Mouse (Mus musculus): ENCODE data around the gene 4930558C23Rik. TPM values are rescaled to one million over a fixed set of nuclear protein-coding genes. Genes with fewer than 3 reads are reported as not detected.
"Not testable (repeated sequence)": the region's sequence is repeated elsewhere in the genome, so short reads cannot be mapped to it uniquely, and the experiment has no call there.

The 4930558C23Rik gene
- polyA plus RNA-seq, 1 experiment from 2014 or later: not detected

DNA sequence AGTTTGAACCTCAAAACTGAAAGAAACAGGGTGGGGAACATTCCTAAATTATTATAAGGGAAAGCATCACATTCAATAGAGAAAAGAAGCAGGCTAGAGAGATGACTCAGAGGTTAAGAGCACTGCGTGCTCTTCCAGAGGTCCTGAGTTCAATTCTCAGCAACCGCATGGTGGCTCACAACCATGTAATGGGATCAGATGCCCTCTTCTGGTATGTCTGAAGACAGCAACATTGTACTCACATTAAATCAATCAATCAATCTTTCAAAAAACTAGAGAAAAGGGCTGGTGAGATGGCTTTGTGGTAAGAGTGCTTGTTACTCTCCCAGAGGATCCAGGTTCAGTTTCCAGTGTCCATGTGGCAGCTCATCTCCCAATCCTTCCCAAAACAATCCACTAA lies 6.2 kb upstream of the 4930558C23Rik start:
- Histone ChIP-seq H3K4me3 (ENCODE audit: low read depth, low read length) (no peak overlapping the region), H3K27me3 (ENCODE audit: control insufficient read depth, insufficient read depth, low read depth, low read length) (no peaks in the 10 kb centered on the region), H3K36me3 (ENCODE audit: control insufficient read depth, insufficient read depth, low read length) (no peaks in the 10 kb centered on the region), H3K4me1 (ENCODE audit: control insufficient read depth, insufficient read depth, low read length) (no peaks in the 10 kb centered on the region), H3K9me3 (replicated peaks; ENCODE audit: control insufficient read depth, low read length, poor library complexity, severe bottlenecking) (no peaks in the 10 kb centered on the region), H3K9ac (ENCODE audit: low read depth, low read length) (no peak overlapping the region), H3K4me2 (ENCODE audit: low read length) (no peak overlapping the region), H3K27ac (ENCODE audit: low read length) (no peak overlapping the region)
- 95% methylated on average over 2 of the region's 2 CpGs for WGBS
- ATAC-seq: no peak

GRCm38 (mm10) chr3:95407728-95408127 lies 5.1 kb upstream of the 4930558C23Rik start:
- H3K4me3 ChIP-seq (ENCODE audit: low read depth, low read length): no peak overlapping the region
- 80% methylated on average over 1 of the region's 1 CpGs for WGBS
- no peaks in the 10 kb centered on the region for H3K27me3 ChIP-seq (ENCODE audit: control insufficient read depth, insufficient read depth, low read depth, low read length)
- no peaks in the 10 kb centered on the region for H3K36me3 ChIP-seq (ENCODE audit: control insufficient read depth, insufficient read depth, low read length)
- H3K9ac ChIP-seq (ENCODE audit: low read depth, low read length): no peak overlapping the region
- no peak overlapping the region for H3K4me2 ChIP-seq (ENCODE audit: low read length)
- H3K9me3 ChIP-seq (replicated peaks; ENCODE audit: control insufficient read depth, low read length, poor library complexity, severe bottlenecking): no peaks in the 10 kb centered on the region
- H3K4me1 ChIP-seq (ENCODE audit: control insufficient read depth, insufficient read depth, low read length): no peaks in the 10 kb centered on the region
- ATAC-seq: no peak
- H3K27ac ChIP-seq (ENCODE audit: low read length): no peak overlapping the region

DNA sequence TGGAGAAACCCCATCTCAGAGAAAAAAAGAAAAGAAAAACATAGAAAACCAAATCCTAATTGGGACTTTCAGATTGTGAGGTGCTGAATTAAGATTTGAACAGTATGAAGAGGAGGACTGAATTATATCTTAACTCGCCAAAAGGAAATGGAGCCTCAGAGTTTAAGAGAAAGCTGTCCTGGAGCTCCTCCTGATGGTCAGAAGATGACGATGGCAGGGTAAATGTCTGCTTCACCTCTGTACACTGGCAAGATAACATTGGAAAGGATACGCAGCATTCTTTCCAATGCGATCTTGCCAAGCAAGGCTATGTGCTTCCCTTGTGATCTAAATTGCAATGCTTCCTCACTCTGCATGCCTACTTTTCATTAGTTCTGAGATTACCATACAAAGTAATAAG lies 8.3 kb downstream of the 4930558C23Rik start:
- H3K27me3 ChIP-seq (ENCODE audit: control insufficient read depth, insufficient read depth, low read depth, low read length): no peaks in the 10 kb centered on the region
- H3K4me3 ChIP-seq (ENCODE audit: low read depth, low read length): no peak overlapping the region
- 86% methylated on average over 4 of the region's 4 CpGs for WGBS
- no peak for ATAC-seq
- no peak overlapping the region for H3K4me2 ChIP-seq (ENCODE audit: low read length)
- no peaks in the 10 kb centered on the region for H3K4me1 ChIP-seq (ENCODE audit: control insufficient read depth, insufficient read depth, low read length)
- H3K36me3 ChIP-seq (ENCODE audit: control insufficient read depth, insufficient read depth, low read length): no peaks in the 10 kb centered on the region
- no peak overlapping the region for H3K9ac ChIP-seq (ENCODE audit: low read depth, low read length)
- H3K9me3 ChIP-seq (replicated peaks; ENCODE audit: control insufficient read depth, low read length, poor library complexity, severe bottlenecking): no peaks in the 10 kb centered on the region
- H3K27ac ChIP-seq (ENCODE audit: low read length): no peak overlapping the region

- ATAC-seq: no peak
- 86% methylated on average over 5 of the region's 5 CpGs for WGBS
- H3K9ac ChIP-seq (ENCODE audit: low read depth, low read length): no peak overlapping the region
These were observed 17.1 kb downstream of the 4930558C23Rik start for GRCm38 (mm10) chr3:95385401-95386075.

GRCm38 (mm10) chr3:95373208-95373607 lies 29.4 kb downstream of the 4930558C23Rik start:
- WGBS: 88% methylated on average over 9 of the region's 10 CpGs
- Histone ChIP-seq H3K36me3 (ENCODE audit: control insufficient read depth, insufficient read depth, low read length) (no peaks in the 10 kb centered on the region), H3K9me3 (replicated peaks; ENCODE audit: control insufficient read depth, low read length, poor library complexity, severe bottlenecking) (no peaks in the 10 kb centered on the region), H3K4me2 (ENCODE audit: low read length) (no peak overlapping the region), H3K4me1 (ENCODE audit: control insufficient read depth, insufficient read depth, low read length) (no peaks in the 10 kb centered on the region), H3K9ac (ENCODE audit: low read depth, low read length) (no peak overlapping the region), H3K27ac (ENCODE audit: low read length) (no peak overlapping the region), H3K27me3 (ENCODE audit: control insufficient read depth, insufficient read depth, low read depth, low read length) (no peaks in the 10 kb centered on the region), H3K4me3 (ENCODE audit: low read depth, low read length) (no peak overlapping the region)
- ATAC-seq: no peak

More at GRCm38 (mm10) chr3:95385401-95386075, 17.1 kb downstream of the 4930558C23Rik start:
- Histone ChIP-seq H3K9me3 (replicated peaks; ENCODE audit: control insufficient read depth, low read length, poor library complexity, severe bottlenecking) (no peaks in the 10 kb centered on the region), H3K4me3 (ENCODE audit: low read depth, low read length) (no peak overlapping the region), H3K4me2 (ENCODE audit: low read length) (no peak overlapping the region), H3K27ac (ENCODE audit: low read length) (no peak overlapping the region), H3K4me1 (ENCODE audit: control insufficient read depth, insufficient read depth, low read length) (no peaks in the 10 kb centered on the region), H3K36me3 (ENCODE audit: control insufficient read depth, insufficient read depth, low read length) (no peaks in the 10 kb centered on the region), H3K27me3 (ENCODE audit: control insufficient read depth, insufficient read depth, low read depth, low read length) (no peaks in the 10 kb centered on the region)

DNA sequence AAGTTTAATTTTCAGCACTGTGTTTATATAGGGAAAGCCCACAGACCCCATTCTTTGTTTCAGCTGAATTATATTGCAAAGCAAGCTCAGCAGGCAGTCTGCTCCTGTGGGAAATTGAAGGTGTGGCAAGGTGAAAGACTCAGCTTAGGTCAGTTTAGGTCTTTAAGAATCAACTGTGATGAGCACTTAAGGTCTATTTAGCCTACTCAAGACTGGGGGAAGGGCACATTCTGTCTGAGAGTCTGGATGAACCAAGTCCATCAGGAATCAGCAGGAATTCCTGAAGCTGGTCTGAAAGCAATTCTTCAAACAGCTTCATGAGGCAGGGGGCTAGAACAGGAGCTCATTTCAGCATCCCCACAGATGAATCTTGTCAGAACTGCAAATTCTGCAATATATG lies 32.5 kb downstream of the 4930558C23Rik start:
- ATAC-seq: no peak
- Histone ChIP-seq H3K27ac (ENCODE audit: low read length) (no peak overlapping the region), H3K36me3 (ENCODE audit: control insufficient read depth, insufficient read depth, low read length) (no peaks in the 10 kb centered on the region), H3K9ac (ENCODE audit: low read depth, low read length) (no peak overlapping the region), H3K4me3 (ENCODE audit: low read depth, low read length) (no peak overlapping the region), H3K4me1 (ENCODE audit: control insufficient read depth, insufficient read depth, low read length) (no peaks in the 10 kb centered on the region), H3K27me3 (ENCODE audit: control insufficient read depth, insufficient read depth, low read depth, low read length) (no peaks in the 10 kb centered on the region), H3K4me2 (ENCODE audit: low read length) (no peak overlapping the region), H3K9me3 (replicated peaks; ENCODE audit: control insufficient read depth, low read length, poor library complexity, severe bottlenecking) (no peaks in the 10 kb centered on the region)

DNA sequence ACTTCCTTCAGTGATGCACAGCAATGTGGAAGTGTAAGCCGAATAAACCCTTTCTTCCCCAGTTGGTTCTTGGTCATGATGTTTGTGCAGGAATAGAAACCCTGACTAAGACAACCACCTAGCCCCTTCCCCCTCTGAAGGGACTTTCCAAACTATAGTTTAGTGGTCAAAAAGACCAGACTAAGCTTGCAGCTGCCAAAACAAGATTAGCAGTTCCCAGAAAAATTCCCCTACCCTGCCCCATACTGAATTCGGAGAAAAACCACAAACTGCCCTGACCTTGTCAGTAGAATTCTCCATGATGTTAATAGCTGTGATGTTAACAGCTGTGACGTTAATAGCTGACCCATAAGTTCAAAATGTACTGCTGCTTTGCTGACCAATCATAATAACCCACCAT lies 42.4 kb downstream of the 4930558C23Rik start:
- not testable (repeated sequence) for H3K4me3 ChIP-seq (ENCODE audit: low read depth, low read length); ATAC-seq; H3K36me3 ChIP-seq (ENCODE audit: control insufficient read depth, insufficient read depth, low read length); H3K4me1 ChIP-seq (ENCODE audit: control insufficient read depth, insufficient read depth, low read length); H3K27ac ChIP-seq (ENCODE audit: low read length); H3K4me2 ChIP-seq (ENCODE audit: low read length); H3K27me3 ChIP-seq (ENCODE audit: control insufficient read depth, insufficient read depth, low read depth, low read length); H3K9me3 ChIP-seq (replicated peaks; ENCODE audit: control insufficient read depth, low read length, poor library complexity, severe bottlenecking); H3K9ac ChIP-seq (ENCODE audit: low read depth, low read length)
- 77% methylated on average over 3 of the region's 3 CpGs for WGBS

DNA sequence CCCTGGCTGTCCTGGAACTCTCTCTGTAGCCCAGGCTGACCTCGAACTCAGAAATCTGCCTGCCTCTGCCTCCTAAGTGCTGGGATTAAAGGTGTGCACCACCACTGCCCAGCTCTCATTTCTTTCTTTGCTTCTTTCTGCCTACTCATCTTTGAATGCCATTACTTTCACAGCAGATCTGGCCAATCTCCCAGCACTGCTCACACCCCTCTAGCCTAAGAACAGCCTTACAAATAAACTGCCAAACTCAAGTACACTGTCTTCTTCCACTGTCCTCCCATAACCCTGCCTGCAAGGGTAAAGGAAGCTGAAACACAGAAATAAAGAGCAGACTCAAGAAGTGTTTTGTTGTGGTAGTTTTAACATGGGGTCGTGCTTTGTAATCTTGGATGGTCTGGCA lies 44.9 kb downstream of the 4930558C23Rik start:
- H3K27me3 ChIP-seq (ENCODE audit: control insufficient read depth, insufficient read depth, low read depth, low read length): no peaks in the 10 kb centered on the region
- 94% methylated on average over 2 of the region's 2 CpGs for WGBS
- ATAC-seq: no peak
- H3K27ac ChIP-seq (ENCODE audit: low read length): no peak overlapping the region
- H3K9ac ChIP-seq (ENCODE audit: low read depth, low read length): no peak overlapping the region
- no peak overlapping the region for H3K4me3 ChIP-seq (ENCODE audit: low read depth, low read length)
- peaks cover 11% of the 10 kb centered on the region; the same call in 1 of the 2 replicates for H3K36me3 ChIP-seq (ENCODE audit: control insufficient read depth, insufficient read depth, low read length)
- no peak overlapping the region for H3K4me2 ChIP-seq (ENCODE audit: low read length)
- H3K4me1 ChIP-seq (ENCODE audit: control insufficient read depth, insufficient read depth, low read length): peaks cover 4% of the 10 kb centered on the region
- no peaks in the 10 kb centered on the region for H3K9me3 ChIP-seq (replicated peaks; ENCODE audit: control insufficient read depth, low read length, poor library complexity, severe bottlenecking)

DNA sequence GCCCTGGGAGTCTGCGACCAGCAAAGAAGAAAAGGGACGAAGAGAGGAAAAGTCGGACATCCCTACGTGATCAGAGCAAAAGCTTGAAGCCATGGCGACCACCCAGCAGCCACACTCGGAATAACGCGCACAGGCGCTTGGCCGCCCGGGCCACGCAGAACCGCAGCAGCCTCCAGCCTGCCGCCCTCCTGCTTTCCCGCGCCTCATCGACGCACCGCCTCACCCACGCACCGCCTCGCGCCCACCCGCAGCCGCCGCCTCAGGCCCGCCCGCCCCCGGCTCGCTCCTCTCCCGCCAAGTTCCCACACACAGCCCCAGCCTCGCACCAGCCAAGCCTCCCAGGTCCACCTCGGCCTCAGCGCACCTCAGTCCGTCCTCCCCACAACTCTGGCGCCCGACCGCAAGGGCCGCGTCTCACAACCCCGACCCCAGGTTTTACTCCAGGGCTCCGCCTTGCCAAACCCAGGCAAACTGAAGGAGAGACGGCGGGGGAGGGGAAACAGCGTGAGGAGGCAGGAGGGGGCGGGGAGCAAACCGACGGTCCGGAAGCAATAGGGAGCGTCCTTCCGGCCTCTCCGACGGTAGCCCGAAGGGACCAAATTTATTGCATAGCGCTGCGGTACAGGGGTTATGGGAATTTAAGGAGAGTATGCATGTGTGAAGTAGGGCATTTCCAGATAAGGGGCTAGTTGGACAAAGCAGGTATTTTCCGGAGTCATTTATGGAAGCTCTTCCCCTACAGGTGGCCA lies 45.8 kb downstream of the 4930558C23Rik start, which contains the start of gene Setdb1:
Setdb1 (minus strand) TSS at position 502 of the 749 bp plus-strand sequence.
- H3K27me3 ChIP-seq (ENCODE audit: control insufficient read depth, insufficient read depth, low read depth, low read length); H3K9me3 ChIP-seq (replicated peaks; ENCODE audit: control insufficient read depth, low read length, poor library complexity, severe bottlenecking); H3K4me1 ChIP-seq (ENCODE audit: control insufficient read depth, insufficient read depth, low read length): not testable (repeated sequence)
- Histone ChIP-seq H3K27ac (ENCODE audit: low read length) (peak within 1 kb of the TSS; percentile 53; the same call in 1 of the 2 replicates), H3K9ac (ENCODE audit: low read depth, low read length) (peak within 1 kb of the TSS; percentile 61), H3K36me3 (ENCODE audit: control insufficient read depth, insufficient read depth, low read length) (peaks cover 14% of the 10 kb centered on the region; the same call in 1 of the 2 replicates), H3K4me3 (ENCODE audit: low read depth, low read length) (peak within 1 kb of the TSS; percentile 48), H3K4me2 (ENCODE audit: low read length) (peak within 1 kb of the TSS; percentile 51)
- under 1% methylated on average over 28 of the region's 57 CpGs for WGBS
- ATAC-seq: peak; percentile 97

All from midbrain, embryonic 16.5 days (tissue).